Mouse (Mus musculus) adrenal gland, postnatal 14 days (tissue): Measurements from ENCODE around the gene Igfn1. TPM values are rescaled to one million over a fixed set of nuclear protein-coding genes. Genes with fewer than 3 reads are reported as not detected.
A peak's percentile ranks its signal among the peaks of the same experiment; 100 is the strongest.

Experiments used
- DNase-seq: peaks from one replicate; pipeline ENCODE4 v3.0.0; 2021; ENCODE audit warnings: mixed read lengths
- total RNA-seq: library from RNA; stranded (reverse); gene quantifications from 2 replicates; pipeline ENCODE4 v1.2.3, GENCODE M21; 2021

Igfn1 gene
- total RNA-seq, 1 experiment from 2014 or later: not detected

- DNase-seq: peak; percentile 89
Measured at GRCm38 (mm10) chr1:136007211-136008158, 1.3 kb upstream of the Igfn1 start, which contains the start of gene Tmem9. Gene Tmem9 (plus strand): TSS chr1:136008150.

- no peak for DNase-seq
Measured at GRCm38 (mm10) chr1:136001438-136001837, 4.7 kb downstream of the Igfn1 start.

- no peak for DNase-seq
Measured at GRCm38 (mm10) chr1:135999720-136000287, 6.3 kb downstream of the Igfn1 start.

- no peak for DNase-seq
Measured at GRCm38 (mm10) chr1:135997537-135997936, 8.6 kb downstream of the Igfn1 start.

- no peak for DNase-seq
Measured at GRCm38 (mm10) chr1:135993470-135993869, 12.7 kb downstream of the Igfn1 start.

- DNase-seq: no peak
Measured at GRCm38 (mm10) chr1:135989876-135990275, 16.3 kb downstream of the Igfn1 start.

GRCm38 (mm10) chr1:135984105-135984504 lies 22.0 kb downstream of the Igfn1 start:
- DNase-seq: no peak

- DNase-seq: peak; percentile 20
Measured at GRCm38 (mm10) chr1:135972576-135972975, 33.6 kb downstream of the Igfn1 start.

GRCm38 (mm10) chr1:135970486-135970885 lies 35.7 kb downstream of the Igfn1 start:
- DNase-seq: no peak

GRCm38 (mm10) chr1:135967739-135968138 lies 38.4 kb downstream of the Igfn1 start:
- DNase-seq: no peak

GRCm38 (mm10) chr1:135964561-135964960 lies 41.6 kb downstream of the Igfn1 start:
- no peak for DNase-seq

GRCm38 (mm10) chr1:135963177-135963576 lies 43.0 kb downstream of the Igfn1 start:
- DNase-seq: no peak

GRCm38 (mm10) chr1:135958483-135958882 lies 47.7 kb downstream of the Igfn1 start:
- DNase-seq: peak; percentile 20

GRCm38 (mm10) chr1:135948871-135949270 lies 57.3 kb downstream of the Igfn1 start:
- DNase-seq: no peak

GRCm38 (mm10) chr1:135946247-135946646 lies 59.9 kb downstream of the Igfn1 start:
- DNase-seq: no peak

GRCm38 (mm10) chr1:135945711-135946110 lies 60.4 kb downstream of the Igfn1 start:
- DNase-seq: peak; percentile 61

- DNase-seq: peak; percentile 91
Measured at GRCm38 (mm10) chr1:135944526-135945259, 61.4 kb downstream of the Igfn1 start.

GRCm38 (mm10) chr1:135943713-135944112 lies 62.4 kb downstream of the Igfn1 start:
- peak; percentile 20 for DNase-seq

- no peak for DNase-seq
Measured at GRCm38 (mm10) chr1:135942116-135942515, 64.0 kb downstream of the Igfn1 start.

- no peak for DNase-seq
Measured at GRCm38 (mm10) chr1:135941259-135942006, 64.7 kb downstream of the Igfn1 start.

- DNase-seq: no peak
Measured at GRCm38 (mm10) chr1:135936091-135936490, 70.1 kb downstream of the Igfn1 start.
